Mouse (Mus musculus): ENCODE data around the gene Pik3ip1. TPM values are rescaled to one million over a fixed set of nuclear protein-coding genes. Genes with fewer than 3 reads are reported as not detected.

The Pik3ip1 gene
- polyA plus RNA-seq, 1 experiment from 2014 or later, result 15.8 TPM

- H3K4me1 ChIP-seq, result peaks cover 38% of the 10 kb centered on the region
- H3K4me3 ChIP-seq (replicated peaks), result no peak overlapping the region
- no peaks in the 10 kb centered on the region for H3K9me3 ChIP-seq (replicated peaks)
- H3K27me3 ChIP-seq, result no peaks in the 10 kb centered on the region
- ATAC-seq (ENCODE audit: insufficient number of reproducible peaks, low FRiP score, low TSS enrichment, low read depth), result 0 out of 2 replicates have a peak, but pooled peaks have one; percentile 30
- H3K9ac ChIP-seq, result no peak overlapping the region
- no peak overlapping the region for H3K4me2 ChIP-seq (replicated peaks)
- 76% methylated on average over 7 of the region's 7 CpGs for WGBS
- H3K36me3 ChIP-seq, result no peaks in the 10 kb centered on the region
- H3K27ac ChIP-seq (replicated peaks), result peak overlapping the region; percentile 75
Observed at GRCm38 (mm10) chr11:3366411-3366810, 36.2 kb downstream of the Pik3ip1 start.

GRCm38 (mm10) chr11:3368983-3369382, 38.8 kb downstream of the Pik3ip1 start:
- Histone ChIP-seq H3K27ac (replicated peaks) (peak overlapping the region; percentile 85; the same call in 1 of the 2 replicates), H3K27me3 (no peaks in the 10 kb centered on the region), H3K36me3 (no peaks in the 10 kb centered on the region), H3K9me3 (replicated peaks) (no peaks in the 10 kb centered on the region), H3K4me1 (peaks cover 53% of the 10 kb centered on the region), H3K9ac (no peak overlapping the region; the same call in 1 of the 2 replicates), H3K4me2 (replicated peaks) (peak overlapping the region; percentile 91), H3K4me3 (replicated peaks) (peak overlapping the region; percentile 64)
- ATAC-seq (ENCODE audit: insufficient number of reproducible peaks, low FRiP score, low TSS enrichment, low read depth), result no peak
- 56% methylated on average over 7 of the region's 7 CpGs for WGBS

DNA sequence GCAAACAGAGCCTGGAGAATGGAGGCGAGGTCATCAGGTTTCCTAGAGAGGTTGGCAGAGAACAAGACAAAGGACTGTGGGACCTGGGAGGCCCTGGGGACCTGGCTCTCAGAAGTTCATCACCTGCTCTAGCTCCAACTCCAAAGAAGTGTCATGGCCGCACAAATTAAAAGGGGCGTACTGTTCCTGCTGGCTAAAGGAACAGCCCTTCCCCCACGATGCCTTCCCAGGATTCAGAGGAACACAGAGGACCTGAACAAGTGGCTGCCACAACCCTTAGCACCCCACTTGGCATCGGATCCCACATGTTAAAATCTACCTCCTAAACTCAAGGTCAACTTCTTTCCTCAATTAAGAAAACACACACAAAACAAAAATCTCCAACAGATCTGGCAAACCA, 39.2 kb downstream of the Pik3ip1 start:
- WGBS, result 76% methylated on average over 5 of the region's 5 CpGs

GRCm38 (mm10) chr11:3370162-3370561, 40.0 kb downstream of the Pik3ip1 start:
- peak overlapping the region; percentile 64 for H3K4me3 ChIP-seq (replicated peaks)
- H3K27ac ChIP-seq (replicated peaks), result peak overlapping the region; percentile 85
- WGBS, result 61% methylated on average over 2 of the region's 2 CpGs
- peaks cover 65% of the 10 kb centered on the region for H3K4me1 ChIP-seq
- no peaks in the 10 kb centered on the region for H3K9me3 ChIP-seq (replicated peaks)
- no peaks in the 10 kb centered on the region for H3K36me3 ChIP-seq
- H3K4me2 ChIP-seq (replicated peaks), result peak overlapping the region; percentile 91
- H3K27me3 ChIP-seq, result no peaks in the 10 kb centered on the region
- ATAC-seq (ENCODE audit: insufficient number of reproducible peaks, low FRiP score, low TSS enrichment, low read depth), result no peak
- 0 out of 2 replicates have a peak overlapping the region, but pooled peaks have one; percentile 6 for H3K9ac ChIP-seq

More for the DNA sequence above, 39.2 kb downstream of the Pik3ip1 start:
- peak overlapping the region; percentile 64 for H3K4me3 ChIP-seq (replicated peaks)
- H3K9ac ChIP-seq, result no peak overlapping the region; the same call in 1 of the 2 replicates
- H3K9me3 ChIP-seq (replicated peaks), result no peaks in the 10 kb centered on the region
- peak overlapping the region; percentile 85 for H3K27ac ChIP-seq (replicated peaks)
- no peak for ATAC-seq (ENCODE audit: insufficient number of reproducible peaks, low FRiP score, low TSS enrichment, low read depth)
- H3K4me2 ChIP-seq (replicated peaks), result peak overlapping the region; percentile 91
- peaks cover 58% of the 10 kb centered on the region for H3K4me1 ChIP-seq
- no peaks in the 10 kb centered on the region for H3K27me3 ChIP-seq
- no peaks in the 10 kb centered on the region for H3K36me3 ChIP-seq

DNA sequence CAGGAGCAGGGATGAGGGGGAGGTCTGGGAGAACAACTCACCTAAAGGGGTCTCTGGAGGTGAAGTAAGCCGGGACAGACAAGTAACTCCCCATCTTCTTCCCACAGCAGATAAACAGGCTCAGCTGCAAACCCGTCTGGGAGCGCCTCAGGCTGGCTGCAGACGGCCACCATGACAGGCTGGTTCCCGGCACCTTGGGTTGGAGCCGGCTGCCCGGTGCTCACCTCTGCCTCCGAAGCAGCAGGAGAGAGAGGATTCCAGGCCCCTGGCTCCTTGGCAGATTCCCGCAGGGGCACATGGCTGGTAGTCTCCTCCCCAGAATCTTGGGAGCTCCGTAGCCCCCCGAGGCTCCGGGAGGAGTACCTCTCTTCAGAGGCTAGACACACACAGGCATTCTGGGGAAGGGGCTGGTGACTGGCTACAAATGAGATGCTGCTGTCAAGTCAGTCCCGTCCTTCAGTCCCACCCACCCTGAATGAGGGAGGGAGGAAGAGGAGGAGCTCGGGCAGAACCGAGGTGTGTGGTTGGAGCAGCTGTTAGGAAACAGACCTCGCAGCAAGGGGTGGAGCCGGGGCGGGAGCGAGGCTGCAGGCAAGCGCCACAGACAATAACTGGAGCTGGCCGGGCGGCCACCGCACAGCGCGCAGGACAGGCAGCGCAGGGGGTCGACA, 40.9 kb downstream of the Pik3ip1 start:
- WGBS, result 1% methylated on average over 27 of the region's 27 CpGs
- no peaks in the 10 kb centered on the region for H3K9me3 ChIP-seq (replicated peaks)
- H3K27ac ChIP-seq (replicated peaks), result peak overlapping the region; percentile 85
- H3K4me1 ChIP-seq, result peaks cover 63% of the 10 kb centered on the region
- H3K9ac ChIP-seq, result peak overlapping the region; percentile 45
- H3K27me3 ChIP-seq, result no peaks in the 10 kb centered on the region
- peak; percentile 91 for ATAC-seq (ENCODE audit: insufficient number of reproducible peaks, low FRiP score, low TSS enrichment, low read depth)
- no peaks in the 10 kb centered on the region for H3K36me3 ChIP-seq
- peak overlapping the region; percentile 91 for H3K4me2 ChIP-seq (replicated peaks)
- H3K4me3 ChIP-seq (replicated peaks), result peak overlapping the region; percentile 64

- no peak for ATAC-seq (ENCODE audit: insufficient number of reproducible peaks, low FRiP score, low TSS enrichment, low read depth)
- WGBS, result 27% methylated on average over 7 of the region's 7 CpGs
- H3K27ac ChIP-seq (replicated peaks), result peak overlapping the region; percentile 79
- H3K36me3 ChIP-seq, result no peaks in the 10 kb centered on the region
- peak overlapping the region; percentile 91 for H3K4me2 ChIP-seq (replicated peaks)
- H3K9ac ChIP-seq, result peak overlapping the region; percentile 37
- H3K4me3 ChIP-seq (replicated peaks), result peak overlapping the region; percentile 64
- H3K4me1 ChIP-seq, result peaks cover 59% of the 10 kb centered on the region
- H3K27me3 ChIP-seq, result no peaks in the 10 kb centered on the region
- H3K9me3 ChIP-seq (replicated peaks), result no peaks in the 10 kb centered on the region
Observed at GRCm38 (mm10) chr11:3371599-3372295, 41.5 kb downstream of the Pik3ip1 start.

GRCm38 (mm10) chr11:3373591-3374292, 43.5 kb downstream of the Pik3ip1 start:
- H3K36me3 ChIP-seq, result no peaks in the 10 kb centered on the region
- H3K4me2 ChIP-seq (replicated peaks), result peak overlapping the region; percentile 25
- no peaks in the 10 kb centered on the region for H3K27me3 ChIP-seq
- H3K4me1 ChIP-seq, result peaks cover 51% of the 10 kb centered on the region
- no peak overlapping the region for H3K9ac ChIP-seq
- peak overlapping the region; percentile 79 for H3K27ac ChIP-seq (replicated peaks)
- H3K4me3 ChIP-seq (replicated peaks), result 0 out of 2 replicates have a peak overlapping the region, but pooled peaks have one; percentile 0
- ATAC-seq (ENCODE audit: insufficient number of reproducible peaks, low FRiP score, low TSS enrichment, low read depth), result no peak
- WGBS, result 7% methylated on average over 7 of the region's 7 CpGs
- H3K9me3 ChIP-seq (replicated peaks), result no peaks in the 10 kb centered on the region

- 5% methylated on average over 7 of the region's 7 CpGs for WGBS
- Histone ChIP-seq H3K4me2 (replicated peaks) (peak overlapping the region; percentile 25), H3K4me3 (replicated peaks) (0 out of 2 replicates have a peak overlapping the region, but pooled peaks have one; percentile 0), H3K4me1 (peaks cover 46% of the 10 kb centered on the region), H3K9me3 (replicated peaks) (no peaks in the 10 kb centered on the region), H3K27ac (replicated peaks) (peak overlapping the region; percentile 79), H3K27me3 (no peaks in the 10 kb centered on the region), H3K9ac (no peak overlapping the region), H3K36me3 (no peaks in the 10 kb centered on the region)
- no peak for ATAC-seq (ENCODE audit: insufficient number of reproducible peaks, low FRiP score, low TSS enrichment, low read depth)
Observed at GRCm38 (mm10) chr11:3374293-3374645, 44.1 kb downstream of the Pik3ip1 start.

- no peak for ATAC-seq (ENCODE audit: insufficient number of reproducible peaks, low FRiP score, low TSS enrichment, low read depth)
- Histone ChIP-seq H3K27ac (replicated peaks) (peak overlapping the region; percentile 79), H3K9ac (no peak overlapping the region), H3K36me3 (no peaks in the 10 kb centered on the region), H3K9me3 (replicated peaks) (no peaks in the 10 kb centered on the region), H3K27me3 (no peaks in the 10 kb centered on the region), H3K4me2 (replicated peaks) (peak overlapping the region; percentile 25), H3K4me3 (replicated peaks) (no peak overlapping the region), H3K4me1 (peaks cover 41% of the 10 kb centered on the region)
- 23% methylated on average over 12 of the region's 12 CpGs for WGBS
Observed at GRCm38 (mm10) chr11:3374741-3375140, 44.5 kb downstream of the Pik3ip1 start.

DNA sequence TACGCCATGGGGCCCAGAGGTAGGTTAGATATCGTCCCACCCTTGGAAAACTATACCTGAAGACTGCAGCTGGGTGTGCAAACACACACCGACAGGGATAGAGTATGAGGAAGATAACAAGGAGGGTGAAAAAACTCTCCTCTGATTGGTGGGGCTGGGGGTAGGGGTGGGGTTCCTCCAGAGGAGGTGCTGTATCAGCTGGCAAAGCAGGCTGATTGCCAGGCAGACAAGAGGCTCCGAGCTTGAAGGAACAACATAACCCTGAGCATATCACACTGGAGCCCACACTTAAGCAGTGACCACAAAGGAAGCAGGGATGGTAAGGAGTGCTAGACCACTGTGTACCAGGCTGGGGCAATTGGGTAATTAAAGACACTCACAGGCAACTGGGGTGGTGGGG, 49.2 kb downstream of the Pik3ip1 start:
- H3K36me3 ChIP-seq, result peaks cover 11% of the 10 kb centered on the region; the same call in 1 of the 2 replicates
- H3K4me1 ChIP-seq, result peaks cover 9% of the 10 kb centered on the region
- H3K4me2 ChIP-seq (replicated peaks), result no peak overlapping the region
- ATAC-seq (ENCODE audit: insufficient number of reproducible peaks, low FRiP score, low TSS enrichment, low read depth), result no peak
- H3K9ac ChIP-seq, result no peak overlapping the region
- H3K4me3 ChIP-seq (replicated peaks), result no peak overlapping the region
- whole genome bisulfite sequencing, result 82% methylated on average over 4 of the region's 4 CpGs
- H3K27ac ChIP-seq (replicated peaks), result no peak overlapping the region
- no peaks in the 10 kb centered on the region for H3K27me3 ChIP-seq
- no peaks in the 10 kb centered on the region for H3K9me3 ChIP-seq (replicated peaks)

Measured in embryonic facial prominence, embryonic 15.5 days (tissue).